Mouse (Mus musculus) cerebellum, adult 8-10 months (tissue): ENCODE data around the gene Gm17387.

Experiments used
- DNase-seq: peaks from one replicate; pipeline ENCODE4 v3.0.0; 2022

Gene Gm17387

GRCm38 (mm10) chr7:141078876-141079275, 49.9 kb downstream of the Gm17387 start:
- DNase-seq: no peak
